Mouse (Mus musculus) lung, postnatal 0 days (tissue): ENCODE results near the gene Bcorl1. TPM values are rescaled to one million over a fixed set of nuclear protein-coding genes. Genes with fewer than 3 reads are reported as not detected.

ENCODE experiments used
- ATAC-seq: fragments of 200-750 bp; cut with Nextera tagmentation; 2 replicates; pipeline ENCODE4 v1.8.0; 2017; ENCODE audit warnings: moderate library complexity
- DNase-seq: peaks from one replicate; pipeline ENCODE4 v3.0.0-alpha.2; 2016; ENCODE audit warnings: low spot score
- H3K27ac ChIP-seq: fragments of 300-500 bp; sonication (generic); 2 replicates; pipeline ENCODE4 v1.5.1; 2014; ENCODE audit warnings: antibody characterized with exemption, mild to moderate bottlenecking, low read length, mixed read lengths
- H3K27me3 ChIP-seq: fragments of 300-500 bp; sonication (generic); replicated peaks from 2 replicates; pipeline ENCODE4 v1.6.1; 2014; ENCODE audit warnings: low read length, mixed read lengths; ENCODE audit not compliant: insufficient read depth
- H3K36me3 ChIP-seq: fragments of 300-500 bp; sonication (generic); 2 replicates; pipeline ENCODE4 v1.6.1; 2014; ENCODE audit warnings: low read length, mixed read lengths; ENCODE audit not compliant: insufficient read depth
- H3K4me1 ChIP-seq: fragments of 300-500 bp; sonication (generic); 2 replicates; pipeline ENCODE4 v1.6.1; 2014; ENCODE audit warnings: antibody characterized with exemption, low read depth, low read length, mixed read lengths; ENCODE audit not compliant: insufficient read depth
- H3K4me2 ChIP-seq: fragments of 300-500 bp; sonication (generic); replicated peaks from 2 replicates; pipeline ENCODE4 v1.6.1; 2014; ENCODE audit warnings: low read depth, mild to moderate bottlenecking, low read length, moderate library complexity, mixed read lengths
- H3K4me3 ChIP-seq: fragments of 300-500 bp; sonication (generic); 2 replicates; pipeline ENCODE4 v1.5.1; 2014; ENCODE audit warnings: low read depth, low read length
- H3K9ac ChIP-seq: fragments of 300-500 bp; sonication (generic); replicated peaks from 2 replicates; pipeline ENCODE4 v1.6.1; 2014; ENCODE audit warnings: low read depth, mild to moderate bottlenecking
- H3K9me3 ChIP-seq: fragments of 300-500 bp; sonication (generic); 2 replicates; pipeline ENCODE4 v1.6.1; 2016; ENCODE audit warnings: low read length, mixed read lengths
- CTCF ChIP-seq: IDR thresholded peaks from 2 replicates; pipeline ENCODE4 v1.5.1; 2016; ENCODE audit warnings: antibody characterized with exemption, mild to moderate bottlenecking
- EP300 ChIP-seq: IDR thresholded peaks from 2 replicates; pipeline ENCODE4 v1.6.1; 2016; ENCODE audit warnings: antibody characterized with exemption, mild to moderate bottlenecking, control low read depth
- WGBS: fragments of 180-500 bp; shearing (Covaris S2); extraction: QIAGEN DNeasy Blood & Tissue Kit; methylation state at CpG from one replicate; pipeline ENCODE4 v1.1.7; 2014; 5-methylcytosine and 5-hydroxymethylcytosine counted together
- polyA plus RNA-seq: library from polyadenylated mRNA; unstranded; fragments of >200 nt; fragmentation: Nextera tagmentation; extraction: Ambion mirVana; gene quantifications from 2 replicates; pipeline ENCODE4 v1.2.1, GENCODE M21; 2015

The Bcorl1 gene
- polyA plus RNA-seq, 1 experiment from 2014 or later = 3.1 TPM

DNA sequence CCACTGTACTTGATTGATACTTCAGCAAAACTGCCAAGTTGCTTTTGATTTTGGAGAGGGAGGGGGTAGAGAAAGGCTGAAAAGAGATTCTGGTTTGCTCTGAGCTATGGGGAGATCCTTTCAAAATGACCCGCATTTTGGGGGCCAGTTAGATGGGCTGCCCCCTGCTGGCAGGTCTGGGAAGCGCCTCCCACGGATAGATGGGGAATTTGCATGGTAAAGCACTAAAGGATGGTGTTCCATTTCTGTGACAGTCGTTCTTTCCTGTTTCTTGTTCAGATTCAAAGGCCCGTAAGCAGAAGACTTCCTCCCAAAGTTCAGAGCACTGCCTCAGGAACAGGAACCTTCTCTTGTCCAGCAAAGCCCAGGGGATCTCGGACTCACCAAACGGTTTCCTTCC, 42.5 kb downstream of the Bcorl1 start:
- TF ChIP-seq CTCF (peak; percentile 74), EP300 (no peak)
- H3K4me1 ChIP-seq = no peaks in the 10 kb centered on the region
- H3K9me3 ChIP-seq = no peaks in the 10 kb centered on the region
- DNase-seq = peak; percentile 19
- WGBS = 50% methylated on average over 7 of the region's 7 CpGs
- H3K27ac ChIP-seq = no peak overlapping the region
- H3K4me3 ChIP-seq = no peak overlapping the region
- no peak overlapping the region for H3K9ac ChIP-seq
- no peaks in the 10 kb centered on the region; the same call in 1 of the 2 replicates for H3K36me3 ChIP-seq
- H3K27me3 ChIP-seq = no peaks in the 10 kb centered on the region
- ATAC-seq = no peak
- no peak overlapping the region for H3K4me2 ChIP-seq

GRCm38 (mm10) chrX:48385927-48386326, 44.8 kb downstream of the Bcorl1 start:
- no peak overlapping the region for H3K4me2 ChIP-seq
- no peaks in the 10 kb centered on the region for H3K9me3 ChIP-seq
- WGBS = 49% methylated on average over 4 of the region's 4 CpGs
- H3K4me1 ChIP-seq = no peaks in the 10 kb centered on the region
- no peak overlapping the region for H3K4me3 ChIP-seq
- H3K9ac ChIP-seq = no peak overlapping the region
- H3K36me3 ChIP-seq = no peaks in the 10 kb centered on the region; the same call in none of the 2 replicates
- no peak for ATAC-seq
- DNase-seq = no peak
- TF ChIP-seq EP300 = no peak
- no peak for TF ChIP-seq CTCF
- no peaks in the 10 kb centered on the region for H3K27me3 ChIP-seq
- no peak overlapping the region for H3K27ac ChIP-seq

DNA sequence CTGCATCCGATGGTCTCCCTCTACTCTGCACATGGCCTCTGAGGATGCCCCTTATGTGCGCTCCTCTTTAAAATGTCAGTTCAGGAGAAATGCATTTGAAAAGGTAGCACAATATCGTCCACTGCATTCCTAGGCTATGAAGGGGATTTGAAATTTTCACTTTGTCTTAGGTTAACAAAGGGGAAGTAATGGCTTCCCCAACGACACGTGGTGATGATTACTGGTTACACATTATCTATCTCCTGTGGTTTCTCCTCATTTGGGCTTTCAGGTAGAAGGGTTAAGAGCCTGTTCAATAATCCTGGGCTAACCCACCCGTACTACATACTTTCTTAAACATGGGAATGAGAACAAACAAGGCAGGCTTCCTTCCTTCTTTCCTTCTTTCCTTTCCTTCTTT, 48.2 kb downstream of the Bcorl1 start:
- DNase-seq (no peak), ATAC-seq (no peak)
- H3K4me3 ChIP-seq = no peak overlapping the region
- 85% methylated on average over 6 of the region's 6 CpGs for WGBS
- H3K9ac ChIP-seq = no peak overlapping the region
- H3K4me1 ChIP-seq = no peaks in the 10 kb centered on the region
- H3K9me3 ChIP-seq = no peaks in the 10 kb centered on the region
- no peak for TF ChIP-seq CTCF
- no peak for TF ChIP-seq EP300
- H3K36me3 ChIP-seq = peaks cover 5% of the 10 kb centered on the region
- no peaks in the 10 kb centered on the region for H3K27me3 ChIP-seq
- no peak overlapping the region for H3K27ac ChIP-seq
- no peak overlapping the region for H3K4me2 ChIP-seq

GRCm38 (mm10) chrX:48399994-48400393, 58.8 kb downstream of the Bcorl1 start:
- DNase-seq = no peak
- TF ChIP-seq EP300 (no peak), CTCF (no peak)
- peaks cover 8% of the 10 kb centered on the region; the same call in 1 of the 2 replicates for H3K36me3 ChIP-seq
- H3K27me3 ChIP-seq = no peaks in the 10 kb centered on the region
- no peak for ATAC-seq
- no peaks in the 10 kb centered on the region for H3K9me3 ChIP-seq
- H3K9ac ChIP-seq = no peak overlapping the region
- no peak overlapping the region for H3K27ac ChIP-seq
- 80% methylated on average over 4 of the region's 4 CpGs for WGBS
- no peaks in the 10 kb centered on the region for H3K4me1 ChIP-seq
- H3K4me3 ChIP-seq = no peak overlapping the region
- H3K4me2 ChIP-seq = no peak overlapping the region

- TF ChIP-seq EP300 (no peak), CTCF (no peak)
- WGBS = 35% methylated on average over 3 of the region's 3 CpGs
- Histone ChIP-seq H3K9me3 (no peaks in the 10 kb centered on the region), H3K9ac (no peak overlapping the region), H3K36me3 (peaks cover 4% of the 10 kb centered on the region; the same call in 1 of the 2 replicates), H3K27ac (no peak overlapping the region), H3K4me3 (no peak overlapping the region), H3K4me1 (no peaks in the 10 kb centered on the region), H3K4me2 (no peak overlapping the region), H3K27me3 (no peaks in the 10 kb centered on the region)
- DNase-seq (no peak), ATAC-seq (no peak)
These were observed 64.0 kb downstream of the Bcorl1 start for GRCm38 (mm10) chrX:48405141-48405540.

DNA sequence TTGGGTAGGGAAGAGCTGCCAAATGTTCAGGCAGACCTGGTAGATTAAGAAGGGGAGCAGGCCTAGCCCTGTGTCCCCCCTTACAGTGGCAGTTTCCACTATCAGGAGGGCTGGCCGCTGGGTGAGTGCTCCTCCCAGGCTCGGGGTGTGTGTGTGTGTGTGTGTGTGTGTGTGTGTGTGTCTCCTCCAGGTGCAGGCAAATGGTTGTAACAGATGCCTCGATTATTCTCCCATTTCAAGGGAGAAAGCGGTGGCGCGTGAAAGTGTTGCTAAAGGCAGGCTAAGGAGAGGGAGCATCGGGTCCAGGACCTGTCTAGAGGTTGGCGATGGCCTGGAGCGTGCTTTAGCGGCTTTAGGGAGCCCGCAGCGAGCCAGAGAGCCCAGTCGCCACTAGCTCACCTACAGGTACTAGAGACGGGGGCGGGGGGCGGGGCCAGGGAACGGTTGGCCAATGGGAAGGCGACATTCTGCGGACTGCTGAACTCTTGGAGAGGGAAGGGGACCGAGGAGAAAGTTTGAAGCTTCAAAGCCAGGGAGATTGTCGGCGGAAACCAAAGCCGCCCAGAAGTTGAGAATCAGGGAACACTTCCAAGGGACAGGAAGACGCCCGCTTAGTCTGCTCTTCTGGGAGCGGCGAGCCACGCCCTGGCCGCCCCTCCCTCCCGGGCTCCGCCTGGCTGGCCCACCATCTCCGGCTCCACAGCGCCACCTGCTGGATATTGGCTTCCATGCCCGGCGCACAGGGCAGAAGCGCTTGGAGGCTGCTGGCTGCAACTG, 68.6 kb downstream of the Bcorl1 start:
- DNase-seq (peak; percentile 72), ATAC-seq (peak; percentile 93)
- Histone ChIP-seq H3K4me2 (peak overlapping the region; percentile 49), H3K27ac (no peak overlapping the region), H3K4me3 (peak overlapping the region; percentile 35), H3K36me3 (no peaks in the 10 kb centered on the region), H3K4me1 (no peaks in the 10 kb centered on the region), H3K9ac (no peak overlapping the region), H3K9me3 (no peaks in the 10 kb centered on the region), H3K27me3 (no peaks in the 10 kb centered on the region)
- WGBS = 16% methylated on average over 30 of the region's 36 CpGs
- no peak for TF ChIP-seq EP300
- TF ChIP-seq CTCF = peak; percentile 88
